Mouse (Mus musculus): Measurements from ENCODE around the gene Sox5.

The Sox5 gene

DNA sequence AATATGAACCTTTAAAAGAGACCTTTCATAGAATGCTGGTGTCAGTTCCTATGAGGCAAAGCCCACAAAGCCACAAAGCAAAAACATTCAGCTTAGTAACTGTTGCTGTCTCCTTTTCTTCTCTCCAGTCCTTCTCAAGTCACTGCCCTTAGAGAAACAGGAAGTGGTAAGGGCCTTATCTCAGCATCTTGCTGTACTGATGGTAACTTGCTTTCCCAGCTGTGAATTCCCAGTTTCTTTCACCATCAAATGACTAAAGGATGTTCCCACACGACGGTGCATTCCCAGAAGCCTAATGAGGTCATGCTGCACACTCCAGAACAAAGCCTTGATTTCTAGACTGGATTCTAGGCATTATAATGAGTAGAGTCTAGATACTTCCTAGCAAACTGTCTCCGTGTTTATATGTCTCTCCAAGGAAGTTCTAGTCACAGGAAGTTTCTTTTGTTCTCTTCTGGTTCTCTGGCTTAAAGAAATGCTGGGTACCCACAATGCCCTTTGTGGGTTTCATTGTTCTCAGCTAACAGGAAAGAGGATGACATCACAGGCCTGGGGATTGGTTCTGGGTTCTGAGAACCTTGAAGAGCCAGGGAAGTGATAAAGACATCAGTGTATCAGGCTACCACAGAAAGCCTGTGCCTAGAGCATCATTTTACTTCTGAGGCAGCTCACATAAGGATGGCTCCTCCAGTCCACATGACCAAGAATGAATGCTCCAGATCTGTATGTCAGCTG is 111.2 kb downstream of the Sox5 start:
- in situ Hi-C loops (cut with MboI; ENCODE audit: unreplicated experiment in 2 of 2): loop anchor here in 1 of 2 experiments (10.0 kb wide), 1 partner anchor 254 kb away; no protein-coding TSS in a partner anchor

DNA sequence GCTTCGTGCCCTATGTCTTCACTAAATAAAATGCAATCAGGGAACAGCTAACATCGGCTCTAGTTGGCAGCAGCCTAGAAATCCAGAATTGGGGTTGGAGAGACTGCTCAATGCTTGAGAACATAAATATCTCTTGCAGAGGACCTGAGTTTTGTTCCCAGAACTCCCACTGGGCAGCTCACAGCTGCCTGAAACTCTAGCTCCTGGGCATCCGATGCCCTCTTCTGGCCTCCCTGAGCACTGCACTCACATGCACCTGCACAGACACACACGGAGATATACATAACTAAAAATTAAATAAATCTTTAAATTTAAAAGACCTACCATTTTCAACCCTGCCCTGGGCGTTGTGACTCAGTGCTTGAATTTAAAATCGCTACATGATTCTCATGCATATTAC is 115.2 kb downstream of the Sox5 start:
- in situ Hi-C loops (cut with MboI; ENCODE audit: unreplicated experiment in 2 of 2): no loop called here

GRCm38 (mm10) chr6:144664765-144665164 is 117.0 kb downstream of the Sox5 start:
- in situ Hi-C loops (cut with MboI; ENCODE audit: unreplicated experiment in 2 of 2): no loop called here

- in situ Hi-C loops (cut with MboI; ENCODE audit: unreplicated experiment in 2 of 2): no loop called here
Observed at GRCm38 (mm10) chr6:144663516-144664074, 118.2 kb downstream of the Sox5 start.

DNA sequence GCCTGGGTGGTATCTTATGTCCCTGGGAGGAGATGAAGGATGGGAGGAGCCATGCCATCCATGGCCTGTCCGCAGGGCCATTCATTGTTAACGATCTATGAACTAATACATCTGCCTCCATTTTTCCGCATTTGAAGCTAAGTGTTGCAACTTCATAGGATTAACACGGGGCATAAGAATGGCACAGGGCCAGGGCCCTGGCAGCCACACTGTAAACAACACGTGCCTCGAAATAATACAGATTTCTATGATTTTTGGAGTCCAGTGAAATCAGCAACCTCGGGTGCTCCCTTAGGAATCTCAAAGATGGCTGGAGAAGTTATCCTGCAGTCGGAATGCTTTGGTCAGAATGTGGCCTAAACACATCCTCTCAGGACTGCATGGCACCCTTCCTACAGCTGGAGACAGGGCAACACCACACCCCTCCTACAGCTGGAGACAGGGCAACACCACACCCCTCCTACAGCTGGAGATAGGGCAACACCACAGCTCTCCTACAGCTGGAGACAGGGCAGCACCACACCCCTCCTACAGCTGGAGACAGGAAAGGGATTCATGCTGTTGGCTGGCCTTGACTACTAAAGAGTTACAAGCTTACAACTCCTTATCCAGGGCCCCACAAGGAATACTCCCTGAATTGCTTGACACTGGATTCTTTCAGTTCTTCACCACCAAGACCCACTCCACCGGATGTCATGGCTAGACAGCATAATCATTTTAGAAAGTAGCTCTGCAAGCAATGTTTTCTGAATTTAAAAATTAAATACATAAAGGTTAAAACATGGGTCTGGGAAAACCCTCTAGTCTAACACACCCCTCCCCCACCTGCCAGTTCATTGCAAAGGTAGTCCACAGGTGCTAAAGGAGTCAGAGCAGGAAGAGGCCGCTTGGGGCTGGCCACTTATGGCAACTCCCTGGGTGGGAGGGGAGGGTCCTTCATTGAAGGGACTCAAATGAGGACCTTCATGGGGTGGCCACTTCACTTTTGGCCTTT is 122.4 kb downstream of the Sox5 start:
- in situ Hi-C loops (cut with MboI; ENCODE audit: unreplicated experiment in 2 of 2): no loop called here

DNA sequence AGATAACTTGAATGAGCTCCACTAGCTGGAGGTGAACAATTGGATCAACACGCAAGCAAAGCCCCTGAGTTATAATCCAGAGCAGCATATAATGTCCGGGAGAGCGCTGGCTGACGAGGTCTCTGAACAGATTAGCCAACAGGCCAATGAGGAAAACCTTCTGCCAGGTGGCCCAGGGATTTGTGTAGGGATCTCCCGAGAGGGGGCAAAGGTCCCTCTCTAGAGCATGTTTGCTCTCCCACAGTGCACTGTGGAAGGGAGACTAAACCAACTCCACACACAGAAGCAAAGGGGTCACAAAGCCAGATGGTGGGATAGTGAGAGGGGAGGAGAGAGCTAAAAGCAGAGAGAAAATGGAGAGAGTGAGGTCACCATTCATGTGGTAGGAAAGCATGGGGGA is 128.9 kb downstream of the Sox5 start:
- in situ Hi-C loops (cut with MboI; ENCODE audit: unreplicated experiment in 2 of 2): no loop called here

GRCm38 (mm10) chr6:144648896-144649295 is 132.9 kb downstream of the Sox5 start:
- in situ Hi-C loops (cut with MboI; ENCODE audit: unreplicated experiment in 2 of 2): no loop called here

DNA sequence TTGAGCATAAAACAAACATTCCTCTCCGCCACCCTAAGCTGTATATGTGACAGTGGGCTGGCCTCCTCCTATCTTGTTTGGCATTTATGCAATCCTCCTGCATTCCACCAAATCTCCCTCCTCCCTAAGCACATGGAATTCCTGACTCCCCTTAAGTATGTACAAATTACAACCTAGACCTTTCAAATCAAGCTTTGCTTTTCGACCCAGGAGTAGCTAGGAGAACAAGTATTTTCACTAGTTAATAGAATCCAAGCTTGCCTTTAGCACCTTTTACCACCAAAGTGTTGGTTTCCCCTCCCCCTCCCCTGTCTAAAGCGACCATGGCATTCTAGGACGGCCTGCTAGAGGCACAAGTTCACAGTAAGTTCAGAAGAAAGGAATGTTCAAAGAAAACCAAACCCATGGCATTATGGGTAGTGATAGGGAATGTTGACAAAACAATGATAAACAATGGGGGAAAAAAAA is 133.6 kb downstream of the Sox5 start:
- in situ Hi-C loops (cut with MboI; ENCODE audit: unreplicated experiment in 2 of 2): no loop called here

DNA sequence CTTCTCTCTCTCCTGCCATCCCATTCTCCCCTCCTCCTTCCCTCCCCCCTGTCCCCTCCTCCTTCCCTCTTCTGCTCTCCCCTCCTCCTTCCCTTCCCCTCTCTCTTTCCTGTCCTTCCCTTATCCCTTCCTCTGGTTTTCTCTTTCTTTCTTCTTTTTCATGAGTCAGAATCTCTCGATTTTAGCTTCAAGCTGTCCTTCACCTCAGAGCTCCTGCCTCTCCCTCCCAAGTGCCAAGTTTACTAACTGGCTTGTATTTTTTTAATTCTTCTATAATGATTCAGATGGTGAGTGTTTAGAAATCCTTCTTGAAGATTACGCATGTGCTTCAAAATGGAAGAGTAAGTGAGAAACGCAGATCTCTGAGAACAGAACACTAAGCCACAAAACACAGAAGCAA is 135.4 kb downstream of the Sox5 start:
- in situ Hi-C loops (cut with MboI; ENCODE audit: unreplicated experiment in 2 of 2): no loop called here

DNA sequence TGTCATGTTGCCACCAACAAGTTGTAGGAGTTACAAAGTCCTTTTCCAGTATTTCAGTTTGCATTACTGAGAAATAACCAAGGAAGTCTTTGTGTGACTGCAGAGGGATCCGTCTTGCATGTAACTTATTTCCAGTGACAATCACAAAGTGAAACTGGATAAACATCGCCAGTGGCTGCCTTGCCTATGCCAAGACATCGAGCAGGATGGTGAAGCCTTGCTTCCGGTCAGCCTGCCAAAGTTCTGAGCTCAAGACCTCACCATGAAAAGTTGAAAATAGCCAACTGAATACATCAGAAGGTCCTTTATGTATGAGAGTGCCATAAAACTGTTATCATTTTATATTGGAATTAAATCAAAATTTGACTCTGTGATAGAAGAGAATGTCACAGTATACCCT is 136.0 kb downstream of the Sox5 start:
- in situ Hi-C loops (cut with MboI; ENCODE audit: unreplicated experiment in 2 of 2): no loop called here

GRCm38 (mm10) chr6:144644711-144645110 is 137.1 kb downstream of the Sox5 start:
- in situ Hi-C loops (cut with MboI; ENCODE audit: unreplicated experiment in 2 of 2): no loop called here

DNA sequence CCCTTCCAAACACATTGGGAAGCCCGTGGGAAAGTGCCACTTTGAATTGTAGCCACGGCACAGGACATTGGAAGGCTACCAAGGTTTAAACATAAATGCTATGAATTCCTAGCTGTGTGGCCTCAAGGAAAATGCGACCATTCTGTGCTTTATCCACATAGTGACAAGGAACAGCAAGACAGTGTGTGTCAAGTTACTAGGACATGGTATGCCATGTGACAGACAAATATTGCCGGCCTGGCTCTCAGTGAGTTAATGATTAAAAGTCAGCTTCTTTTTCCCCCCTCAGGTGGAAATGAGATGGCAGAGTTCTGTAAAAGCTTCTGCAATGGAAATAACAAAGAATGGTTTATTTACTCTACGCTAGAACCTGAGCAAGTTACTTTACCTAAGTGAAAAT is 138.2 kb downstream of the Sox5 start:
- in situ Hi-C loops (cut with MboI; ENCODE audit: unreplicated experiment in 2 of 2): no loop called here

DNA sequence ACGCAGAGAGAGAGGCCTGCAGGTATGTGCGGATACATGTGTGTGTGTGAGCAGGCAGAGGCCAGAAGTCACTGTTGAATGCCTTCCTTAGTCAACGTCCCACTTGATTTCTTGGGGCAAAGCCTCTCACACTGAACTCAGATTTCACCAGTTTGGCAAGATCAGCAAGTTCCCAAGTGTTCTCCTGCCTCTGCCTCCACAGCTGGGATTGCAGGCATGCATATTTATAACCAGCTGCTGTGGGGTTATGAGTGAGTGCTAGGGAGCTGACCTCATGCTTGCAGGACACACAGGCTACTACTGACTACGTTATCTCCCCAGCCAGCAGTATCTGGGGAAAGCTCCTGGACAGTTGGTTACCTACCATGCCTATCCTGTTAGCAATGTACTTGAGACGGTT is 139.9 kb downstream of the Sox5 start:
- in situ Hi-C loops (cut with MboI; ENCODE audit: unreplicated experiment in 2 of 2): no loop called here

GRCm38 (mm10) chr6:144640591-144640990 is 141.2 kb downstream of the Sox5 start:
- in situ Hi-C loops (cut with MboI; ENCODE audit: unreplicated experiment in 2 of 2): no loop called here

DNA sequence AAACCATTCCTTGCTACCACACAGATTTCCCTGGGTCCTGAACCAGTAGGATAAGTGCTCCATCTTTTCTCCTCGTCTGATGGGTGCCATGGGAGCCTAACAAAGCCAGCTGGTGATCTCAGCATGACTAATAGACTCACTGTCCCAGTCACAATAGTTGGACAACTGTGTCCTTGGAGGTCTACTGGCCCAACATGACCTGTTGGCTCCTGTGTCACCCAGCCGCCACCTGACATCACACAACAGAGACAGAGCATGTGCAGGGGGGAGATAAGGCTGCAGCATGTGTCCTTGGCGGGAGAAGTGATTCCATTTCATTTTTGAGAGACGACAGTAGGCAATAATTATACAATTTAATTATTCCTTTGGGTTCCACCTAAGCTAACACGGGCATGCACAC is 143.2 kb downstream of the Sox5 start:
- in situ Hi-C loops (cut with MboI; ENCODE audit: unreplicated experiment in 2 of 2): no loop called here

- in situ Hi-C loops (cut with MboI; ENCODE audit: unreplicated experiment in 2 of 2): no loop called here
Observed at GRCm38 (mm10) chr6:144627539-144628115, 154.2 kb downstream of the Sox5 start.

DNA sequence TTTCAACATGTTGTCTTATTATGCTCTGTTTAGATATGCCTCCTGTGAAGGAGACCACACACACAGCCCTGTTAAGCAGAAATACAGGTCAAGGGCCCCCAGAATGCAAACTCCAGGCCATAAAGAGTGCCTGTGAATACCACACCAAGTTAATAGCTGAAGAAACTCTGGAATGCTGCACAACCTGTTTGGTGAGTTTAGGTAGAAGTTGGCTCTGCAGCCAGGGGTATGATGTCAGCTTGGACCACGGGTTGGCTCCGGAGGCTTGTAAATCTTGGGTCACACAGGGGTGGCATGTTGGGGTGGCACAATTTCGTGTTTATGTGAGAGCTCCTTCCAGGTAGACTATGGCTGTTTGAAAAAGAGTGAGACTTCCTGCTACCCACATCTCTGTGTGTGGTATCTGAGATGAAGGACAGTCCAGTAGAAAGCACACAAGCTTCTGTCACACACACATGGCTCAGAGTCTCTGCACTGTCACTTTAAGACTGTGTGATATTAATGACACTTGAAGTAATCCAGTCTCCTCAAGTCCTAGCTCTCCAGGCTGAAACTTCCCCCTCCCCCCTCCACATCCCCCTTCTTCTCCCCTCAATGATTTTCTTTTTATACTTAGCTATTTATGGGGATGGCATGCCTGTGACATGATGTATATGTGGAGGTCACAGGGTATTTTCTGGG is 160.5 kb downstream of the Sox5 start:
- in situ Hi-C loops (cut with MboI; ENCODE audit: unreplicated experiment in 2 of 2): no loop called here

- in situ Hi-C loops (cut with MboI; ENCODE audit: unreplicated experiment in 2 of 2): no loop called here
Observed at GRCm38 (mm10) chr6:144611383-144611791, 170.4 kb downstream of the Sox5 start.

- in situ Hi-C loops (cut with MboI; ENCODE audit: unreplicated experiment in 2 of 2): no loop called here
Observed at GRCm38 (mm10) chr6:144610878-144611277, 170.9 kb downstream of the Sox5 start.

- in situ Hi-C loops (cut with MboI; ENCODE audit: unreplicated experiment in 2 of 2): no loop called here
Observed at GRCm38 (mm10) chr6:144602883-144603282, 178.9 kb downstream of the Sox5 start.
